Mouse (Mus musculus): ENCODE data around the gene Slc6a19.

The Slc6a19 gene

DNA sequence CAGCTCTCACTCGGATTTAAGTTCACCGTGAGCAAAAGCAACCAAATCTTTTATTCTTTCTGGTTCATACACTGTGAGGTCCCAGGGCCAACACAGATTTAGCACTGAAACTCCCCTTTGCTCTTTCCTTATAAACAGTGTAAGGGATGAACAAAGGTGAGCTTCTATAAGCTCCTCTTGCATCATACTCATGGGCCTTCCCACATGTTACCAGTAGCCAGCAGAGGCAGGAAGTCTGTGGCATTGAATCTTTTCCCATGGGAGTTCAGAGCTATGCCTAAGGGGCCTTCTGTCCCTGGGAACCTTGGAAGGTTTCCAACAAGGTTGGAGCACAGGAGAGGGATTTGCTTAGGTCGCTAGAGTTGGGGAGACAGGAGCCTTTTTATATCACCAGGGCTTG is 7.6 kb upstream of the Slc6a19 start:
- no peak for DNase-seq (ENCODE audit: low read depth)

DNA sequence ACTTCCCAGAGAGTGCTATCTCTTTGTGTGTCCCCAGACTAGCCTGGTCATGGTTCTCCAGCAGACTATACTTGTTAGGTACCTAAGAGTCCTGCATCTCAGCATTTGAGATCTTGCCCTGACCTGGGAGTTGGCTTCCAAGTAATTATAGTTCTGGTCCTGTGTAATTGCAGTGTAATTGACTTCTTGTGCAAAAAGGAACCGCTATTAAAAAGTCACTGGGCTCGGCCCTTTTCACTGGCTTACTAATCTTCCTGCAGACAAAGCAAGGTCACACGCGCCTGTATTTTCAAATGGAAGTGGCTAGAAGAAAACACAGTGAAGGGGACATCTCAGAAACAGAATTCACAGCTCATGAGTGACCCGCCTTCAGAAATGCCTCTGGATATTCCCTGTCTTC is 7.1 kb upstream of the Slc6a19 start:
- DNase-seq (ENCODE audit: low read depth), result no peak

DNA sequence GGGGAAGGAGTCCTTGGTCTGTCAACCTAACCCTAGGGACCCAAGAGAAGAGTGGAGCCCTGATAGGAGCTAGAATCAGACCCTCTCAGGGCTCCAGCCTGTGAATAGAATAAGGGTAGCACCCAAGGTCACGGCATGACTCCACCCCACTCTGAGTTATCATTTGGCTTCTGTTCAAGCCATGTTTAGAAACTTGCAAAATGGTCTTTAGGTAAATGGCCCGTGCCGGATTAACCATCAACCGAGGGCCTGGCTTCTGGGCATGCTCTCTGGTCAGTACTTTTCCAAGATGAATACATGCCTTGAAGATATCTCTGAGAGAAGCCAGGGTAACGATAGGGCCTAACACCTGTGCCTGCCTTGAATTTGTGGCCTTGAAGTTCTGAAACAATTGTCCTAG is 6.6 kb upstream of the Slc6a19 start:
- DNase-seq (ENCODE audit: low read depth), result no peak

DNA sequence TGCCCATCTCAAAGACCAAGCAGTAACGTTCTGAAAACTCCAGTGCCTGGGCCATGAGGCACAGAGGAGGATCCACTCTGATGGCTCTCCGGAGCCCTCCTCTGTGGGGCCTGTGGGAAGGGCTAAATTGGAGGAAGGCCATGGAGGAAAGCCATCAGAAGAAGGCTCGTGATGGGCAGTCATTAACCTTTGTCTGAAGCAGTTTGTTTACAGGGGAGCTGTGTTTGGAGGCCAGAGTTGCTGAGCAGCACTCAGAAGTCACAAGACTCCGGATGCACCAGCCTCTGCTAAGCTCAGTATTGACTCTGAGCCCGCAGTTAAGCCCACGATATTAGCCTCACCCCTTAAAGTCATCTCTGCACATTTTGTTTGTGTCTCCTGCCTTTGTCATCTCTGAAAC is 4.8 kb upstream of the Slc6a19 start:
- peak; percentile 37 for DNase-seq (ENCODE audit: low read depth)

DNA sequence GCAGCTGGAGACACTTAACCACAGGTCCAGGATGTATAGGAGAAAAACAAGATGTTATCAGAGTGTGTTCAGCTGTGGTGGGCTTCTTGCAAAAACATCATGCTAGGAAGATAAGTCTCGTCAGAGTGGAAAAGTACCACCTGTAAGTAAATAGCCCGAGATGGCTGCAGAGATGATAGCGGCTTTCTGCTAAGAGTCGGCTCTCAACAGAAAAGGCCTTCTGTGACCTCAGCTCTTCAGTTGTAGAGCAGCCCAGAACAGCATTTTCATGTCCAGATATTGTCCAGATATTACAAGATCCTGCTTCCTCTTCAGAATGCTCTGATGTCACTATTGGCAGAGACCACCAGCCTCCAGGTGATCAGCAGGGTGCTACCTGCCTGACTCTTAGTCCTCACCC is 1.2 kb downstream of the Slc6a19 start:
- DNase-seq (ENCODE audit: low read depth), result peak; percentile 72

DNA sequence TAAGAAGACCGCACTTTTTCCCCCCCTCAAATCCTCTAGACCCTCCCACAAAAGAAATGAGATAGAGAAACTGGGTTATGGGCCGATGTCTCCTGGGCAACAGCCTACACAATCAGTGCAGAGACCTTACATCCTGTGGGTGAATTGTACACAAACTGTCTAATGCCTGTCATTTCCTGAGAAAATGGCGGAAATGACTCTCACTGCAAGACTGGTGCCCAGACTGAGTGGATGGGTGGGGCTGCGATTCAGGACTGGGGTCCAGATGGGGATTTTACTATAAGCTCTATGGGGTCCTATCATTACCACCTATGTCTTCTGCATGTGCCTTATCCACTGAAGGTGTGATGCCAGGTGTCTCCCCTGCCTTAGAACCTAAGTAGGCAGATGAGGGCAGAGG is 1.9 kb downstream of the Slc6a19 start:
- peak; percentile 89 for DNase-seq (ENCODE audit: low read depth)

DNA sequence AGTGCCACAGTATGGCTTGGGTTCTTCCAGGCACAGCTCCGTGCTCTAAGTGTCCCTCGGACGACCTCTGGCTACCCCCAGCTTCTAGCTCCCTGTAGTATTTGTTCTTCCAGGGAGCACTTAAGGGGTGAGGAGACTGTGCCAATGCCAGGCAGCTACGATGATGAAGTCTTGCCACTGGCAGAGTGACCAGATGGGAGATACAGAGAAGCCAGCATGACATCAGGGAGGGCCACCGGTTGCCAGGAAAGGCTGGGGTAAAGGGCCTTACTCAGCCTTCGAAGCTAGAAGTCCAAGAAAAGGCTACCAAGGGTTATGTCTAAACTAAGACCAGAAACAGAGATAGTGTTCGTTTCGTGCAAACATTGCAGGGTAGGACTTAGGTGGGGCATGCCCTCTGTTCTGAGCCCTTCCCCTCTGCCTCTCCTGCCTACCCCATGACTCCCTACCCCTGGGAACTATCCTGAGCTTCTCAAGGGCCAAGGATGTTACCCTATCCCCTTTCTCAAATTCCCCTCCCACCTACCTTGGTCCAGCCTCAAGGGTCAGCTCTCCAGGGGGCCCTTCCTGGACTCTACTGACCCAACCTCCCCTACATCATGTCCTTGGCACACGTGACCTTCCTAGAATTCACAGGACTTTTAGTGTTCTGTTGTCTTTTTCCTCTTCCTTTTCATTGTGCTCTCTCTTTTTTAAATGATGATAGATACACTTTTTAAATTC is 3.3 kb downstream of the Slc6a19 start:
- DNase-seq (ENCODE audit: low read depth), result no peak

DNA sequence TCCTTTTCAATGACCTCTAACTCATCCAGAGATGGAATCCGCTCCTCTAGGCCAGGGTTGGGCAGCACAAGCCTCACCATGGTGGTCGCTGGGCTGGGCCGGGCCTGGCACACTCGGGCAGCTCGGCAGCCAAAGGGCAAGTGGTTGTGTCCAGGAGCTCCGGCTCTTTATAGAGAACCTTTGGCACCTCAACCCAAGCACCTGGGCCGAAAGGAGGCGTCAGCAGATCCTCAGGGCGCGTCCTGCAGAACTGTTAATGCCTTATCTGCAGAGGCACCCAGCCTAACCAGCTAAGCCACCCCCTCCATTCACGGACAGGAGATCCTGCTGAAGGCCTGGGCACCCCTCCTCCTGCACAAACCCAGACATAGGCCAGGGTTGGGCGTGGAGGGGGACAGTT is 4.1 kb downstream of the Slc6a19 start:
- DNase-seq (ENCODE audit: low read depth), result no peak

DNA sequence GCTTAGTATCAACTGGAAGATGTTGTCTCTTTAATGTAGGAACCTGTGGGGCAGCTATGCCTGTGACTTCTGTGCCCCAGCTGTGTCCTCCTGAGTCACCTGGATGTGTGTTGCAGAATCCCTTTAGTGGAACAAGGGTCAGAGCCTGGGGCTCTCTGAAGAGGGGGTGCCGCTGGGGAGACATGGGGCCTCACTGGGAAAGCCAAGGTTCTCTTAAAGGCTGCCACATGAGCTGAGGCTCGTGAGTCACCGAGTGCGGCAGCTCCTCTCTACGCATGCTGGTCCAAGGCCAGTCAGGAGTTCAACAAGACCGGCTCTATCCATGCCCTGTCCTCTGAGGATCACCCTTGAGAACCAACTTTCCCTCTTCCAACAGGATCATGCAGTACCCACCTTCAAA is 5.0 kb downstream of the Slc6a19 start:
- DNase-seq (ENCODE audit: low read depth), result no peak

DNA sequence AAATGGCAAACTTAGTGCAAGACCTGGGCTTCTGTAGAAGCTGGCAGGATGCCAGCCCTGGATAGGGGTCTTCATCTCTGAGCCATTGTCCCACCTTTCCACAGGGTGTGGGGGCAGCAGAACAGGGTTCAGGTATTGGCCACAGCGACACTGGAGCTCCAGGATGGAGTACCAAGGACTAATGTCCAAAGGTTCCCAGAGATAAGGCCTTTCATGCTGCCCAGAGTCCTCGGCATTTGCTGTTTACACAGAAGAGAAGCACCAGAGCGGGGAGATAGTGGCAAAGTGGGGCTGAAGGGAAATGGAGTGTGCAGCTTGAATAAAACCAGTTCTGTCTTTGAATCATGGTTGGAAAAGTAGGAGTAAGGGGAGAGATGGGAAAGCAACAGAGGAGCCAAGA is 8.1 kb downstream of the Slc6a19 start:
- no peak for DNase-seq (ENCODE audit: low read depth)

DNA sequence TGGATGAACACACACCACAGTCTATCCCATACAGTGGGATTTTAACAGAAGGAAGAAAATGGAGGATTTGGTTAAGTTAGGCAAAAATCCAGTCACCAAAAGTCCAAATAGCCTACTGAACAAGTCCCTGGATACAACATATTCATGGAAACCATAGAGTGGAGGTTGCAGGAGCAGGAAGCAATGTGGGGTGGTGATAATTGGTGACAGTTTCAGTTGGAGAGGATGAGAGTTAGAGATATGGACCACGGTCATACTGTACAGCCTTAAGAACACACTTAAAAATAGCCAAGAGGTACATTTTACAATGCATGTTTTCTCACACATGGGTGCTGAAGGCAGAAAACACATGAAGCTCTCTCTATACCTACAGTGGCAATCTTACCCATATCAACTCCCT is 9.7 kb downstream of the Slc6a19 start:
- DNase-seq (ENCODE audit: low read depth), result no peak

DNA sequence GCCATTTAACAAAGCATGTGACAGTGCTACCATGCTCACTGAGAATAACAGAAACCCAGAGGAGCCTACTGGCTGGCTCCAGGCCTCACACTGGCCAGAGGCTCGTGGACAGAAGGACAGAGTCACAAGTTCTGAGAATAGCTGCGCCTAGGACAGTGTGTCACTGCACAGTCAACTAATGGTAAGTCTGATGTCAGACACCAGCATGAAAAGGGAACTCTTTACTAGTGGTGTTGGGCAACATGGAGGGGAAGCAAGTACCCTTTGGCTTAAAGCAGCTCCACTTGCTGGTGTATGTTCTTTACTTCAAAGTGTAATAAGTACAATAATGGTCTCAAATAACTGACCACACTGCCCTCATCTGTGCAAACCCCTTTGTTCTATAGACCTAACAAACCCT is 11.3 kb downstream of the Slc6a19 start:
- no peak for DNase-seq (ENCODE audit: low read depth)

DNA sequence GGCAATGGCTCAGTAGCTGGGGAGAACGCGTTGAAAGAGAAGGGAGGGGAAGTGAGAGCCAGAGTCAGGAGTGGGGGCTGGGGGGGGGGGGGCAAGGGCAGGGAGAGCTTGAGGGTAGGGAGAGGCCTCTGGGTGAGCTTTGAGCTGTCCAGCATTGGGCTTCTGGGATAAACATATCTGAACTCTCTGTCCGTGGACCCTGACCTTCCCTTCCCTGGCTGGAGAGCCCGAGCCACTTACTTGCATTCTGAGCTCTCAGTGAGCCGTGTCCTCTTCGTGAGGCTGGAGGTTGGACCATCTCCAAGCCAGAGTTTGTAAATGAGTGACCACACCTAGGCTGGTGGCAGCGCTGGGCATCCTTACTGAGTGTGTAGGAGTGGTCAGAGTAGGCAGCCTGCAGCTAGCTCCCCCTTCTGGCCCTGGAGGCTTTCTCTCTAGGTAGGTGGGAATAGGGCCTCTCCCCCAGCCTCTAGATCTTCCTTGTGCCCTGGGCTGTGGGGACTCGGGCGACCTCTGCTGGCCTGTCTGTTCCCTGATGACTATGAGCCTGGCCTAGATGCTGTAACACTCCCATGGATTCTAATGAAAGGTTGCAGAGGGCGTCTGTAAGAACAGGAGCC is 12.3 kb downstream of the Slc6a19 start:
- peak; percentile 82 for DNase-seq (ENCODE audit: low read depth)

DNA sequence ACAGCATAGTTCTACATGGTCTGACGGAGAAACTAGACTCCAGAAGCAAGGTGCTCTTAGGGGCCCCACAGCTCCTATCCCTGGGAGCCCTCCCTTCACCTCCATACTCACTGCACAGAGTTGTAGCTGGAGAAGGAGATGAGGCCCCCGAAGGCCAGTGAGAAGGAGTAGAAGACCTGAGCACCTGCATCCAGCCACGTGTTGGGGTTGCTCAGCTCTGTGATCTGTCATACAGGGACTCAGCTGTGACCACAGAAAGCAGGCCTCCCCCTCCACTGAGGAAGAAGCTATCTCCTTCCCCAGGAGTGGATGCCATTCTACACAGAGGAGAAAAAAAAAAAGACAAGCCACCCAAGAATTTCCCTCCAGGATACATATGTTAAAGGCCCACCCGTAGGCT is 15.7 kb downstream of the Slc6a19 start:
- no peak for DNase-seq (ENCODE audit: low read depth)

DNA sequence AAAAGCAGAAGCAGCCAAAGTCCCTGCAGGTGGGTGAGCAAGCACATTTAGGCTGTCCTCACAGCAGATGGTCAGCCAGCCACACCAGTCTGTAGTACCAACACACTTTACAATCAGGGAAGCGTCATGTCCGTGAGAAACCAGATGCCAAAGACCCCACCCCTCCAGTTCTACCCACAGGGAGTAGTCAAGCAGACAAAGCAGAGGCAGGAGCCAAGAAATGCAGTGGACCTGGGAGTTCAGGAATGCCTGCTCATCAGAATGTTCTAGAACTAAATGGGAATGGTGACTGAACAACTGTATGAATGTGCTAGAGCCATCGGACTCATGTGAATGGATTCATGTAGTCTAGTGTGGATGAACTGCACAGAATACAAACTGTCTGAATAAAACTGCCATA is 17.1 kb downstream of the Slc6a19 start:
- no peak for DNase-seq (ENCODE audit: low read depth)

DNA sequence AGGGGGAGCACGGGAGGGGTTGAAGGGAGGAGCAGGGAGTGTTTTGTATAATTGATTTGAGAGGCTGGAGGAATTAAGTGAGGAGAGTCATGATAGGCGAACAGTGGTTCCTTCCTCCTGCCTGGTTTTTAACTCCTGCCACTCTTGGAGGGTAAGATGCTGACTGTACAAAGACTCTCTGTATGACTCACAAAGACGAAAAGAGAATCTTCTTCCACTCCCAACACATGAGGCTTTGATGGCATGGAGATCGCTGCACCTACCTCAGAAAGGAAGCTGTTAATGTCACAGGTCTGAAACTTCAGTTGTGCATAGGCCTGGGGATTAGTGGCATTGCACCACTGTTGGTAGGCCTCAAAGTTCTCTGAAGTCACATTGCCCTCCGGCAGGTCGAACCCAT is 19.2 kb downstream of the Slc6a19 start:
- DNase-seq (ENCODE audit: low read depth), result no peak

DNA sequence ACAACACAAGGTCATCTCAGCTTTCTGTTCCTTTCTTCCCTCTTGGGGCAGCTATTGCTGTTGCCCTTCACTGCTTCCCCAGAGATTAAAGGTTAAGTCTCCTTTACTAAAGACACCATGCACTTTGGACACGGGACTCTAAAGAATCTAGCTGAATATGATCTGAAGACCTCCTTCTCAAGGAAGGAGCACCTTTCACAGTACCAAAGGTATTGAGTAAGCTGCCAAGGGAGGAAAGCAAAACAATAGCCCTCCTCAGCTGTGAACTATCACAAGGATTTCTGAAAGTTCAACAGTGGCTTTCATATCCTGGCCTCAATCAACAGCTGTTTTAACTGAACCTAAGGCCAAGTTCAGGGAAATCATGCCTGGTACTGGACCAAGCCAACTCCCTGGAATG is 20.3 kb downstream of the Slc6a19 start:
- DNase-seq (ENCODE audit: low read depth), result no peak

DNA sequence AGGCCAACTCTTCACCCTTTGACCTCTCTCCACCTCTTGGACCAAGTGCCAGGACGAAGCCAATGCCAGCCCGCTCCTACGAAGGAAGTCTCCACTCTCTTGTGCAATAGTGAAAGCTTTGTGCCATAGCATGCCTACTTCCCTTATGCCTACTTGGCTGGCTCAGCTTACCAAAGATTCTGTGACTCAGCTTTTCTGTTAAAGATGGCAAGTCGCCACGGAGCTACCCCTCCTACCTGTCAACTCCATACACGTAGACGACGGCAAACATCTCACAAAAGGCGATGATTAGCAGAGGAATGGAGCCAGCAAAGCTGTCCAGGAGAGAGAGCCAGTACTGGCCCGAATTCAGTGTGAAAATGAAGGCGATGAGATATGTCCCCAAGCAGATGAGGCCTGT is 21.0 kb downstream of the Slc6a19 start:
- DNase-seq (ENCODE audit: low read depth), result no peak

DNA sequence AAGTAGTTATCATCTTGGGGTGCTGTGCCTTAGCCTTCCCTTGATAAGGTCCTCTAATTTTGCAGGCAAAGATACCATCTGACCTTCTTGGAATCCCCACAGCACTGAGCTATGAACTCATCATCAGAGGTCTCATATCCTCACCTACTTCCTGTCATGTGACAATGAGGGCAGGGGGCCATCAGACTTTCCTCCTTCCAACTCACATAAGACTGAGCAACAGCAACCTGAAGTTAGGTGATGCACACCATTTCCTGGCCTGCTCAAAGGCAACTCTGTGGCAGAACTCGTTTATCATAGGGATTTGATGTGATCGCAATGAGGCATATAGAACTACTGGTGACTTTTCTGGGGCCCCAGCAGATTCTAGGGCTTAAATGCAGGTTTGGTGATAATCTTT is 22.4 kb downstream of the Slc6a19 start:
- DNase-seq (ENCODE audit: low read depth), result no peak

DNA sequence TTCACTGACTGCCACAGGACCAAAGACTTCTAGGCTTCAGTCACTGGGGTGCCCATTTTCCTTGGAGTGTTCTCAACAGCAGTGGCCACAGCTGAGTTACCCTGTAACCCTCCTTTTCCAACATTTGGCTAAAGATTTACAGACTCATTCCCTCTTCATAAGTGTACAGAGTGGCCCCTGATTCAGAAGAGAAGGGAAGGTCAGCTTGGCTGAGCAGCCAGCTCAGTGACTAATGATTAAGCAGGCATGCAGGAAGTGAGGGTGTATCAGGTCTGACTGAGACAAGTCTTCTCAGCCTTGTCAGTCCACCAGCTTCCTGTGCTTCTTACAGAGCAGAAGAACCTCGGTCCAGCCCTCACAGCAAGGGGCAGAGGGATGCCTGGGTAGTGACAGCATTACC is 24.3 kb downstream of the Slc6a19 start:
- no peak for DNase-seq (ENCODE audit: low read depth)

DNA sequence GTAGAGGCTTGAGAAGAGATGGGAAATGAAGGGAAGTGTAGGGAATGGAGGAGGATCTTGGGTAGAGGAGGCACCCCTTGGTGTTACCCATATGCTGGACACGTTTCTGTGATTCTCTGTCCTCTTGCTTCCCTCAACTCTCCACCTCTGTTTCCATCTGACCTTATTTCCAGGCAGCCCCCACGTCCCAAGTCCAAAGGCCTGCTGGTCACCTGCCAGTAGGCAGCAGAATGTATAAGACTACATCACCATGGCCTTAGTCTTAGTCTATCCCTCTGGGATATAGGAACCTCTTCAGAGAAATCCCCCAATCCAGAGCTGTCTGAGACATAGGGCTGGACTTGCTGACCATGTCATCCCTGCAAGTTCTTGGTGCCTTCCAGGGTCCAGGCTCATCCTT is 25.4 kb downstream of the Slc6a19 start:
- no peak for DNase-seq (ENCODE audit: low read depth)

DNA sequence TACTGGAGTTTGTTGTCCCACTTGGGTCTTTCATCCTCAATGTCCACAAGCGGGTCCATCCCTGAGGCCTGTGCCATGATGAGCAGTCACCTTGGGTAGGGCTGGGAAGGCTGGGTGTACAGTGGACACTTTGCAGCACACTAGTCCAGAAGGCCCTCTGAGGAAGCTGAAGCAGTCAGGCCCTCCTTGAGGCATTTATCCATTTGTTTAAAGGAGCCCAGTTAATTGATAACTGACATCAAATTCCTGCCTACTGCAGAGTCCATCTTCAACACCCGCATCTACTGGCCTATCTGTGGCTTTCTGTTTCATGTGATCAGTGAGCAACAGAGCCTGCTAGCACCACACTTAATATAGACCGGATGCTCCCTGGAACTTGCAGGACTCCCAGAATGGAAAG is 26.8 kb downstream of the Slc6a19 start, which contains the start of gene Slc6a18:
Slc6a18 (minus strand) TSS at position 171 of the 400 bp plus-strand sequence.
- no peak for DNase-seq (ENCODE audit: low read depth)

DNA sequence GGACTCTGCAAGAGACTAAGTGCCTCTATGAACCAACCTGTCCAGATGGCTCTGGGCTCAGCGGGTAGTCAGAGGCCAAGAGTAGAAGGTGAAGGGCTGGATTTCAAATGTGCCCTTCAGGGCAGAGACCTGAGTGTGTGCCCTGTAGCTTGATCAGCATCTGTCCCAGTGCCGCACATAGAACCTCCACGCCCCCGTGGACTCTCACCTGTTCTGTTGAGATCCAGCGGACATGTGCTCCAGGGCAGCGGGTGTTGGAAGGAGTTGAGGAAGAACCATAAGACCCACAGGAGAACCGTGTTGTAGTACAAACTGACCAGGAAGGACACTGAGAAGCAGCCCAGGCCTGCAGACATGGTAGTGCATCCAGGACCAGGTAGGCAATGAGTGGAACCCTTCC is 29.5 kb downstream of the Slc6a19 start:
- DNase-seq (ENCODE audit: low read depth), result no peak

DNA sequence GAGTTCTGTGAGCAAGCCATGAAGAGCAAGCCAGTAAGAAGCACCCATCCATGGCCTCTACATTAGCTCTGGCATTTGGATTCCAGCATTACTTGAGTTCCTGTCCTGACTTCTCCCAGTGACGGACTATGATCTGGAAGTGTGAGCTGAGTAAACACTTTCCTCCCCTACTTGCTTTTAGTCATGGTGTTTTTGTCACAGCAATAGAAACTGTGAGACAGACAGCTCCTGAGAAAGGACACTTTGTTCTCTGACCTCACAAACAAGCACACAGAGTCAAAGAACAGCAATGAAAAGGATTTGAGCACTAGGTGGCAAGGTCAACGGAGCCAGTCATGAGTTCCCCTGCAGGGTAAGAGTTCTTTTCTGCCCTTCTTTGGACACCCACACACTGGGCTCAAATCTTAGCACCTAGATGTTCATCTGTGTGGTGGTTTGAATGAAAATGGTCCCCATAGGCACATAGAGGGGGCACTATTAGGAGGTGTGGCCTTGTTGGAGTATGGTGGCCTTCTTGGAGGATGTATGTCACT is 44.4 kb downstream of the Slc6a19 start:
- DNase-seq (ENCODE audit: low read depth), result no peak

All from naive thymus-derived CD4-positive, alpha-beta T cell, adult 2 months (primary cell).